In the genomic region with DNA sequence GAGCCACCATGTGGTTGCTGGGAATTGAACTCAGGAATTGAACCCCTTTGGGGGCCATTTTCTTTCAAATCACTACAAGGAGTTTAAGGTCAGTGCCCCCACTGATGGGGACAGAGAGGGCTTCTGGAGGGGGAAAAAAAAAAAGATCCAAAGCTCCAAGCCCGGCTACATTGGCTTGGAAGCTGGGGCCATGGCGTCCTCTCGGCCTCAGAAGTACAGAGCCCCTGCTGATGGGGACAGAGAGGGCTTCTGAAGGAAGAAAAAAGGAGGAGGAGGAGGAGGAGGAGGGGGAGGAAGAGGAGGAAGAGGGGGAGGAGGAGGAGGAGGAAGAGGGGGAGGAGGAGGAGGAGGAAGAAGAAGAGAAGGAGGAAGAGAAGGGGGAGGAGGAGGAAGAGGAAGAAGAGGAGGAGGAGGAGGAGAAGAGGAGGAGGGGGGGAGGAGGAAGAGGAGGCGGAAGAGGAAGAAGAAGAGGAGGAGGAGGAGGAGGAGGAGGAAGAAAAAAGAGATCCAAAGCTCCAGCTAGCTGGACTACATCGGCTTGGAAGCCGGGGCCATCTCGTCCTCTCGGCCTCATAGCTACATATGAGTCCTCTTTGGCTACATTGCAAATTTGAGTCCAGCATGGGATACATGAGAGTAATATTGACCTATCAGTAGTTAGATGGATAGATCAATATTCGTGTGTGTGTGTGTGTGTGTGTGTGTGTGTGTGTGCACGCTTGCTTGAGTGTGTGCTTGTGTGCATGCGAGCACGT, we compare ENCODE assay signal across 8 mouse cellular contexts. TPM values are rescaled to one million over a fixed set of nuclear protein-coding genes. Genes with fewer than 3 reads are reported as not detected.
DNase-seq lines count a peak whose midpoint lies in the region; ATAC-seq and TF ChIP-seq lines count a peak whose summit lies in the region.

No protein-coding gene starts in this region.

- H3K36me3 ChIP-seq in hindbrain, embryonic 11.5 days (ENCODE audit: control insufficient read depth, insufficient read depth, low read length) = no peaks in the 10 kb centered on the region
- no peaks in the 10 kb centered on the region for H3K36me3 ChIP-seq in hindbrain, embryonic 13.5 days
- H3K36me3 ChIP-seq in heart, embryonic 14.5 days (ENCODE audit: control insufficient read depth, insufficient read depth, low read length) = no peaks in the 10 kb centered on the region
- no peaks in the 10 kb centered on the region for H3K36me3 ChIP-seq in midbrain, postnatal 0 days (ENCODE audit: insufficient read depth, low read length)

- H3K4me3 ChIP-seq in hindbrain, embryonic 11.5 days (ENCODE audit: low read depth, low read length) = no peak overlapping the region
- no peak overlapping the region for H3K4me3 ChIP-seq in hindbrain, embryonic 13.5 days
- H3K4me3 ChIP-seq in heart, embryonic 14.5 days (ENCODE audit: control insufficient read depth in 1 of 2, insufficient read depth in 1 of 2, low read depth in 1 of 2, low read length in 2 of 2) = no peak overlapping the region
- no peak overlapping the region for H3K4me3 ChIP-seq in midbrain, postnatal 0 days (ENCODE audit: low read depth, low read length)

- ATAC-seq in hindbrain, embryonic 11.5 days (ENCODE audit: low FRiP score) = no peak
- ATAC-seq in hindbrain, embryonic 13.5 days (ENCODE audit: low FRiP score) = no peak
- ATAC-seq in Patski = peak; percentile 70
- ATAC-seq in heart, embryonic 14.5 days (ENCODE audit: insufficient number of reproducible peaks, insufficient read depth, low FRiP score, low read depth) = peak; percentile 92
- peak; percentile 70; the same call in 1 of the 2 replicates for ATAC-seq in midbrain, postnatal 0 days (ENCODE audit: low FRiP score)

- H3K9ac ChIP-seq in hindbrain, embryonic 11.5 days (ENCODE audit: low read depth, low read length) = no peak overlapping the region
- no peak overlapping the region for H3K9ac ChIP-seq in hindbrain, embryonic 13.5 days
- no peak overlapping the region for H3K9ac ChIP-seq in heart, embryonic 14.5 days (ENCODE audit: low read length)
- no peak overlapping the region for H3K9ac ChIP-seq in midbrain, postnatal 0 days (replicated peaks; ENCODE audit: low read length, poor library complexity, severe bottlenecking)

- CTCF ChIA-PET in Patski (lab: Charles Lee) = no interaction called here

- WGBS in hindbrain, embryonic 11.5 days = 58% methylated on average over 12 of the region's 12 CpGs
- 49% methylated on average over 12 of the region's 12 CpGs for WGBS in hindbrain, embryonic 13.5 days
- 56% methylated on average over 12 of the region's 12 CpGs for WGBS in heart, embryonic 14.5 days
- WGBS in midbrain, postnatal 0 days = 63% methylated on average over 12 of the region's 12 CpGs

- TF ChIP-seq CTCF in Patski (IDR thresholded peaks at IDR 0.05) = no peak
- no peak for TF ChIP-seq CTCF in midbrain, postnatal 0 days (IDR thresholded peaks at IDR 0.05)

- POLR2A ChIA-PET in Patski (lab: Charles Lee) = no interaction called here

- no peak overlapping the region for H3K4me2 ChIP-seq in hindbrain, embryonic 11.5 days (replicated peaks; ENCODE audit: low read depth, low read length)
- H3K4me2 ChIP-seq in hindbrain, embryonic 13.5 days = no peak overlapping the region
- no peak overlapping the region for H3K4me2 ChIP-seq in heart, embryonic 14.5 days (ENCODE audit: low read length)
- no peak overlapping the region for H3K4me2 ChIP-seq in midbrain, postnatal 0 days (ENCODE audit: low read depth, low read length, poor library complexity, severe bottlenecking)

- H3K9me3 ChIP-seq in hindbrain, embryonic 11.5 days (ENCODE audit: control insufficient read depth, low read length) = no peaks in the 10 kb centered on the region
- no peaks in the 10 kb centered on the region for H3K9me3 ChIP-seq in hindbrain, embryonic 13.5 days
- no peaks in the 10 kb centered on the region for H3K9me3 ChIP-seq in heart, embryonic 14.5 days (ENCODE audit: control insufficient read depth, low read length)
- no peaks in the 10 kb centered on the region for H3K9me3 ChIP-seq in midbrain, postnatal 0 days (ENCODE audit: low read length)

- no peak overlapping the region for H3K27ac ChIP-seq in hindbrain, embryonic 11.5 days (ENCODE audit: low read depth, low read length)
- no peak overlapping the region for H3K27ac ChIP-seq in hindbrain, embryonic 13.5 days
- H3K27ac ChIP-seq in heart, embryonic 14.5 days (replicated peaks in 1 of 2; ENCODE audit: control insufficient read depth in 1 of 2, insufficient read depth in 1 of 2, low read depth in 2 of 2, low read length in 2 of 2) = no peak overlapping the region
- H3K27ac ChIP-seq in midbrain, postnatal 0 days (ENCODE audit: low read depth, low read length) = no peak overlapping the region

- H3K4me1 ChIP-seq in hindbrain, embryonic 11.5 days (replicated peaks; ENCODE audit: control insufficient read depth, insufficient read depth, low read length) = no peaks in the 10 kb centered on the region
- H3K4me1 ChIP-seq in hindbrain, embryonic 13.5 days (replicated peaks) = no peaks in the 10 kb centered on the region
- no peaks in the 10 kb centered on the region for H3K4me1 ChIP-seq in heart, embryonic 14.5 days (ENCODE audit: control insufficient read depth in 2 of 2, insufficient read depth in 2 of 2, low read length in 2 of 2)
- no peaks in the 10 kb centered on the region for H3K4me1 ChIP-seq in midbrain, postnatal 0 days (ENCODE audit: insufficient read depth, low read length)

- in situ Hi-C loops in Patski (cut with MboI; ENCODE audit: low pct_unique_long_range_greater_than_20kb) = no loop called here

- peak; percentile 98 for DNase-seq in hindbrain, embryonic 11.5 days (ENCODE audit: low spot score)
- DNase-seq in Patski (ENCODE audit: low read depth, low spot score) = no peak
- DNase-seq in cerebellum, postnatal 36 days = peak; percentile 48 to 69
- peak; percentile 12 to 66 for DNase-seq in layer of hippocampus, postnatal 25 days (ENCODE audit: extremely low spot score in 1 of 2, low spot score in 1 of 2)
- peak; percentile 81 for DNase-seq in midbrain, postnatal 0 days (ENCODE audit: low spot score)
- DNase-seq in testis, postnatal 10 days (ENCODE audit: low spot score) = peak; percentile 100

- no peaks in the 10 kb centered on the region for H3K27me3 ChIP-seq in hindbrain, embryonic 11.5 days (ENCODE audit: control insufficient read depth, insufficient read depth, low read length)
- no peaks in the 10 kb centered on the region for H3K27me3 ChIP-seq in hindbrain, embryonic 13.5 days
- H3K27me3 ChIP-seq in Patski = no peaks in the 10 kb centered on the region
- no peaks in the 10 kb centered on the region for H3K27me3 ChIP-seq in heart, embryonic 14.5 days (ENCODE audit: control insufficient read depth, insufficient read depth, low read length)
- H3K27me3 ChIP-seq in midbrain, postnatal 0 days (ENCODE audit: insufficient read depth, low read length) = no peaks in the 10 kb centered on the region

RNA-seq across cellular contexts. Expression of a gene that starts 15.9 kb away (rescaled TPM):
- 110 and 113 TPM in 2 replicates for polyA plus RNA-seq in hindbrain, embryonic 11.5 days (2014; fragmentation: Nextera tagmentation; extraction: Ambion mirVana)
- 72.9 and 83.8 TPM in 2 replicates for polyA plus RNA-seq in hindbrain, embryonic 13.5 days (2015; fragmentation: Nextera tagmentation; extraction: Ambion mirVana)
- polyA plus RNA-seq in Patski (2021) = 67.2 TPM
- 49.9 and 51.9 TPM in 2 replicates for polyA plus RNA-seq in heart, embryonic 14.5 days (2014; fragmentation: Nextera tagmentation; extraction: Ambion mirVana)
- 10 to 100 TPM; 39.1 to 39.3 TPM for total RNA-seq in layer of hippocampus, postnatal 25 days (2021)
- total RNA-seq in midbrain, postnatal 0 days (2014; rRNA removed) = 12.1 and 20.6 TPM in 2 replicates
- polyA plus RNA-seq in midbrain, postnatal 0 days (2015; fragmentation: Nextera tagmentation; extraction: Ambion mirVana) = 47.2 and 48.7 TPM in 2 replicates

RNA-seq across cellular contexts. Expression of a gene that starts 59.1 kb away (rescaled TPM):
- not detected in 2 replicates for polyA plus RNA-seq in hindbrain, embryonic 11.5 days (2014; fragmentation: Nextera tagmentation; extraction: Ambion mirVana)
- 0.12 TPM in 1 of 2 replicates, not detected in the other for polyA plus RNA-seq in hindbrain, embryonic 13.5 days (2015; fragmentation: Nextera tagmentation; extraction: Ambion mirVana)
- not detected for polyA plus RNA-seq in Patski (2021)
- polyA plus RNA-seq in heart, embryonic 14.5 days (2014; fragmentation: Nextera tagmentation; extraction: Ambion mirVana) = not detected in 2 replicates
- not detected for total RNA-seq in layer of hippocampus, postnatal 25 days (2021)
- total RNA-seq in midbrain, postnatal 0 days (2014; rRNA removed) = not detected in 2 replicates
- polyA plus RNA-seq in midbrain, postnatal 0 days (2015; fragmentation: Nextera tagmentation; extraction: Ambion mirVana) = not detected in 2 replicates

Comparison
In these comparisons a context has a peak if more than half of its experiments do, and no peak if none do; other contexts are left out.
1. ATAC-seq: peak in Patski (single experiment), heart, embryonic 14.5 days (single experiment) and midbrain, postnatal 0 days (single experiment); none in hindbrain, embryonic 11.5 days (single experiment) and hindbrain, embryonic 13.5 days (single experiment).